Mouse (Mus musculus) heart, embryonic 15.5 days (tissue): ENCODE results near the gene Vps39. TPM values are rescaled to one million over a fixed set of nuclear protein-coding genes. Genes with fewer than 3 reads are reported as not detected.

Source experiments
- ATAC-seq: fragments of 200-750 bp; cut with Nextera tagmentation; replicated peaks from 2 replicates; pipeline ENCODE4 v1.8.0; 2017; ENCODE audit warnings: low read depth, moderate TSS enrichment; ENCODE audit not compliant: insufficient number of reproducible peaks, insufficient read depth, low FRiP score
- H3K27ac ChIP-seq: fragments of 300-500 bp; sonication (generic); 2 replicates; pipeline ENCODE4 v1.5.1; 2015; ENCODE audit warnings: mild to moderate bottlenecking, inconsistent platforms
- H3K27me3 ChIP-seq: fragments of 300-500 bp; sonication (generic); 2 replicates; pipeline ENCODE4 v1.6.1; 2015; ENCODE audit warnings: inconsistent platforms
- H3K36me3 ChIP-seq: fragments of 300-500 bp; sonication (generic); 2 replicates; pipeline ENCODE4 v1.6.1; 2015; ENCODE audit warnings: mild to moderate bottlenecking, inconsistent platforms
- H3K4me1 ChIP-seq: fragments of 300-500 bp; sonication (generic); replicated peaks from 2 replicates; pipeline ENCODE4 v1.6.1; 2015; ENCODE audit warnings: inconsistent platforms
- H3K4me2 ChIP-seq: fragments of 300-500 bp; sonication (generic); 2 replicates; pipeline ENCODE4 v1.6.1; 2015; ENCODE audit warnings: inconsistent platforms, mild to moderate bottlenecking, moderate library complexity
- H3K4me3 ChIP-seq: fragments of 300-500 bp; sonication (generic); 2 replicates; pipeline ENCODE4 v1.5.1; 2015; ENCODE audit warnings: mild to moderate bottlenecking, inconsistent platforms
- H3K9ac ChIP-seq: fragments of 300-500 bp; sonication (generic); 2 replicates; pipeline ENCODE4 v1.6.1; 2015; ENCODE audit warnings: mild to moderate bottlenecking, inconsistent platforms
- H3K9me3 ChIP-seq: fragments of 300-500 bp; sonication (generic); replicated peaks from 2 replicates; pipeline ENCODE4 v1.6.1; 2016; ENCODE audit warnings: inconsistent platforms
- WGBS: fragments of 180-500 bp; shearing (Covaris S2); methylation state at CpG from one replicate; pipeline ENCODE4 v1.1.7; 2015; ENCODE audit warnings: mixed read lengths; 5-methylcytosine and 5-hydroxymethylcytosine counted together
- polyA plus RNA-seq: library from polyadenylated mRNA; unstranded; fragments of >200 nt; fragmentation: Nextera tagmentation; extraction: Ambion mirVana; gene quantifications from 2 replicates; pipeline ENCODE4 v1.2.1, GENCODE M21; 2015

Gene Vps39
- polyA plus RNA-seq, 1 experiment from 2014 or later = 14.8 TPM

DNA sequence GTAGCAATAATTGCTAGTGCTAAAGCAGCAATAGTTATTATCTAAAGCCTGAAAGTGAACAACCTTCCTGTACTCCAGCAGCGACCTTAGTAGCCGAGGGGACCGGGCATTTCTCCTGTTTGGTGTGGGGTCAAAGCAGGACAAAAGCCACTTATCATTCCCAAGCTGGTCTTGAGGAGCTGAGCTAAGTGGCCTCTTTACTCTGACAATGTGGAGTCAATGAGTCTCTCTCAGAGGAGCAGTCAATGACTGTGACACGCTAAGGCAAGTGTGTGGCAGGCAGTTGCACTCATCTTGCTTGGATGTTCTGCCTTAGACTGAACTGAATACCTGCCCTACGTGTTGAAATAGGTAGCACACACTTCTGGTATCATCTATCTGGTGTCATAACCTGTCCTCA lies 1.6 kb downstream of the Vps39 start:
- 55% methylated on average over 5 of the region's 5 CpGs for WGBS
- no peak overlapping the region for H3K4me2 ChIP-seq
- H3K36me3 ChIP-seq = peaks cover 35% of the 10 kb centered on the region

DNA sequence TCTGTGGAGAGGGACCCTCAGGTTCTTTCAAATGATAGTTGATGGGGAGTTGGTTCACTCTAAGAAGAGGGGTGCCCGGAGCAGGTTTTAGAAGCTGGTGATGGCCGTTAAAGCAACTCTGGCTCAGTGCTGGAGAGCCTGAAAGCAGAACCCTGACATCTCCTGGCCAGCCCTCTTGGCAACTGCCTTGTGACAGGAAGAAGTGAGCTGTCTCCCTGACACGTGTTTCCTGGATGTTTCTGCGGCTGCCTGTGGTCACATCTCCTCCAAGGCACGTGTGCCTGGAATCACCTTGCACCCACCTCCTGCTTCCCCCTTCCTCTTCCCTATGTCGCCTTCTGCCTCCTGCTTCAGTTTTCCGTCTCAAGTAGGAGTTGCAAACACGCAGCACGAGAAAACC lies 4.8 kb downstream of the Vps39 start:
- H3K4me2 ChIP-seq = no peak overlapping the region
- H3K36me3 ChIP-seq = peaks cover 42% of the 10 kb centered on the region
- peaks cover 12% of the 10 kb centered on the region for H3K4me1 ChIP-seq
- 68% methylated on average over 9 of the region's 9 CpGs for WGBS
- H3K27me3 ChIP-seq = no peaks in the 10 kb centered on the region
- no peak overlapping the region for H3K4me3 ChIP-seq
- ATAC-seq = no peak
- H3K9me3 ChIP-seq = no peaks in the 10 kb centered on the region
- H3K9ac ChIP-seq = no peak overlapping the region
- H3K27ac ChIP-seq = no peak overlapping the region

More for the DNA sequence above, 1.6 kb downstream of the Vps39 start:
- Histone ChIP-seq H3K9ac (no peak overlapping the region), H3K27me3 (no peaks in the 10 kb centered on the region), H3K4me3 (no peak overlapping the region), H3K9me3 (no peaks in the 10 kb centered on the region), H3K27ac (no peak overlapping the region), H3K4me1 (peaks cover 12% of the 10 kb centered on the region)
- ATAC-seq = no peak

DNA sequence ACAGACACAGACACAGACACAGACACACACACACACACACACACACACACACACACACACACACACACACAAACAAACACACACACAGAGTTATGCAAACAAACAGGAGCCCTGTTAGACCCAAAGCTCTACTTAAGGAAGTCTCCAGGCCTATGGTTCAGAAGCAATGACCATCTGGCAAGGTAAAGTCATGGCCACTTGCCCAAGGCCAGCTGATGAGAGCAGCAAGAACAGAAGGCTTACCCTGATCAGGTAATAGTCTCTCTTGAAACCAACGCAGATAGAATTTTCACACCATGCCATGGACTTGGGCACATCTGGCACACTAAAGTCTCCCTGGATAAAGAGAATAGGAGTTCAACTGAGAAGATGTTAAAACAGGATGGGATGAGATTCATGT lies 11.2 kb downstream of the Vps39 start:
- H3K27ac ChIP-seq = no peak overlapping the region
- no peak for ATAC-seq

DNA sequence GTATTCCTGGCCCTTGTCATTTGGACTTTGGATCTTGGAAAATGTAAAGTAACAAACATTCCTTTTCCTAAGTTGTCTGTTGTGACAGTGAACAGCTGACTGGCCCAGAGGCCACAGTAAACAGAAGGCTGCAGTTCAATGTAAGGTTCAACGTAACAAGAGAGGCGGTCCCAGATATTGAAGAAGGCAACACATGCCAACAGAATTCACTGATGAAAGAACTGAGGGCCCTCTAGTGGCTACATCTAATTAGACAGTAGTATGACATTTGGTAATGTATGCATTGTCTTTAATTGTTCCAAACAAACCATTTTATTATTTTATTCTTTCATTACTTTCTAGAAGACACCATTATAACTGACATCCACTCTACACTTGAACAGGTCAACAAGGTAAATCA lies 15.1 kb downstream of the Vps39 start:
- WGBS = 68% methylated on average over 2 of the region's 2 CpGs
- Histone ChIP-seq H3K9me3 (no peaks in the 10 kb centered on the region), H3K4me3 (no peak overlapping the region), H3K9ac (no peak overlapping the region), H3K27ac (no peak overlapping the region), H3K36me3 (peaks cover 55% of the 10 kb centered on the region), H3K27me3 (no peaks in the 10 kb centered on the region), H3K4me2 (no peak overlapping the region), H3K4me1 (no peaks in the 10 kb centered on the region)
- no peak for ATAC-seq

More for the DNA sequence above, 11.2 kb downstream of the Vps39 start:
- peaks cover 74% of the 10 kb centered on the region for H3K36me3 ChIP-seq
- no peaks in the 10 kb centered on the region for H3K27me3 ChIP-seq
- H3K9ac ChIP-seq = no peak overlapping the region
- no peaks in the 10 kb centered on the region for H3K9me3 ChIP-seq
- H3K4me3 ChIP-seq = no peak overlapping the region
- no peak overlapping the region for H3K4me2 ChIP-seq
- 84% methylated on average over 1 of the region's 1 CpGs for WGBS
- no peaks in the 10 kb centered on the region for H3K4me1 ChIP-seq

DNA sequence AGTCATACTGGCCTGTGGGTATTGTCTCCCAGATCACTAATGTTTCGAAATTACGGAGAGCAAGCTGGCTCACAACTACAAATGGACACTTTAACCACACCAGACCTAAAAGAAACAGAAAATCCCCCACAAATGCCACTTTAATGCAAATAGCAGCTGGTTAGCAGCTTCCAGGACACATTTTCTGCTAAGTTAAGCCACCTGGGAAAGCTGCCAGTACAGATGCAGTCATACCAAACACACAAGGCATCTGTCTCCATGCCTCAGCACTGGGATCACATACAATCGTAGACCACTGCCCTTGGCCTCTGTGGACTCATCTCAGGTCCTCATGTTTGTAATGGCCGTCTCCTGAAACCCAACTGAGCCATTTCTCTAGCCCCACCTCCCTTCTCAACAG lies 21.4 kb downstream of the Vps39 start:
- no peaks in the 10 kb centered on the region for H3K9me3 ChIP-seq
- H3K27ac ChIP-seq = no peak overlapping the region
- H3K9ac ChIP-seq = no peak overlapping the region
- H3K27me3 ChIP-seq = no peaks in the 10 kb centered on the region
- H3K36me3 ChIP-seq = peaks cover 45% of the 10 kb centered on the region
- no peak for ATAC-seq
- WGBS = 82% methylated on average over 4 of the region's 4 CpGs
- H3K4me2 ChIP-seq = no peak overlapping the region
- no peak overlapping the region for H3K4me3 ChIP-seq
- no peaks in the 10 kb centered on the region for H3K4me1 ChIP-seq

DNA sequence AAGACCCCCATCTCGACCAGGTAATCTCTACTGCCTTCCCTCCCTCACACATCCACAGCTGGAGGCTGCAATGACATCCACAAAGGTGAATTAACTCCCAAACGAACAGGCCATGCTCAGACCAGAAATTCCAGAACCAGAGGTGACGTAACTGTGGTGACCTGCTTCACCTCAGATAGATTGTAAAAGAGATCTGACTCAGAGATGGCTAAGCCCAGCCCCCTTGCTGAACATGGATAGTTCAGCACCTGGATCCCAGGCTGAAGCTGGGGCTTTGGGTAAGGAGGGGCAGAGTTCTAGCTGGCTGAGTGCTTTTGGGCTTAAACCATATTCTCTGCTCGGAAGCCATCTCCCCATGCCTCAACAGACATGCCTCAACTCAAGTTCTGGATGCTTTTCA lies 37.9 kb downstream of the Vps39 start:
- H3K27ac ChIP-seq = no peak overlapping the region
- no peak overlapping the region for H3K4me2 ChIP-seq
- H3K9me3 ChIP-seq = no peaks in the 10 kb centered on the region
- ATAC-seq = no peak
- no peaks in the 10 kb centered on the region for H3K27me3 ChIP-seq
- H3K4me3 ChIP-seq = no peak overlapping the region
- no peaks in the 10 kb centered on the region; the same call in 1 of the 2 replicates for H3K4me1 ChIP-seq
- peaks cover 30% of the 10 kb centered on the region for H3K36me3 ChIP-seq
- WGBS = 73% methylated on average over 4 of the region's 4 CpGs
- no peak overlapping the region for H3K9ac ChIP-seq

DNA sequence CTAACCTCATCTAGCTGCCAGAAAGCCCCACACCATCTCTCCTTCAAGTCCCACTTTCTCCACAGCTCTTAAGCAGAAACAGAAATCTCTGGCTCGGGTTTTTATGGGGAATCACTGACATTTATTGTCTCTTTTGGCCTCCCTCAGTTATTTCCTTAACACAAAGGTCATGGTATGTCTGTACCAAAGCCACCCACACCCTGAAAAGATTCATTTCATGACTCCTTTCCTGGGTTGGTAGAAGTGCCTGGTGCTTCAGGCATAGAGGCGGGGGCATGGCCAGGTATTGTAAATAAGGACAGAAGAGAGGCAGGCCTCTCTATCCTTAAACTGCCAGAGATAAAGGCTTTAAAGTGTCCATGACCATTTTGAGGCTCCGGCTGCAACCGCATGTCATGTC lies 38.5 kb downstream of the Vps39 start:
- 82% methylated on average over 4 of the region's 4 CpGs for WGBS
- H3K27me3 ChIP-seq = no peaks in the 10 kb centered on the region

DNA sequence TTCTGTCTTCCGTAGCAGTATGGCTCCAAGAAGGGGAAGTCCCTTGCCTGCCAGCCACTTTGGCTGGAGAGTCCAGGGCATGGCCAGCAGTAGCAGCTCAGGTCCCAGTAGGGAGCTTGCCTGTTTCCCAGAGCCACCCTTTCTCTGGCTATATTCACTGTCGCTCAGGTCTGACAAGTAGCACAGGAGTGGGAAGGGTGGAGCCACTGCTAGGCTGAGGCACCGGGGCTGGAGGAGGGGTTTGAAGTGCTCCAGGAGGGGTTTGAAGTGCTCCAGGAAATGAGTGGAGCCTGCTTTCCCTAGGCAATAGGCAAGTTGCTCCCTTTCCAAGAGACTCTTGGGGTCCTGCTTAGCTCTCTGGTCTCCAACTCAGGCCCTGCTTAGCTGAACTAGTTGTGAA lies 39.0 kb downstream of the Vps39 start, which contains the start of gene Pla2g4f:
TSS of gene Pla2g4f (minus strand) at position 190 of the 400 bp plus-strand sequence.
- H3K9me3 ChIP-seq = no peaks in the 10 kb centered on the region
- peaks cover 27% of the 10 kb centered on the region for H3K36me3 ChIP-seq
- WGBS = 36% methylated on average over 3 of the region's 3 CpGs
- no peak within 1 kb of the TSS for H3K9ac ChIP-seq
- H3K4me1 ChIP-seq = no peaks in the 10 kb centered on the region; the same call in 1 of the 2 replicates
- H3K4me2 ChIP-seq = no peak within 1 kb of the TSS
- H3K27me3 ChIP-seq = no peaks in the 10 kb centered on the region
- ATAC-seq = no peak; the same call in 1 of the 2 replicates
- H3K4me3 ChIP-seq = no peak within 1 kb of the TSS
- no peak within 1 kb of the TSS for H3K27ac ChIP-seq

More for the DNA sequence above, 38.5 kb downstream of the Vps39 start:
- Histone ChIP-seq H3K27ac (no peak overlapping the region), H3K9me3 (no peaks in the 10 kb centered on the region), H3K4me2 (no peak overlapping the region), H3K9ac (no peak overlapping the region), H3K4me3 (no peak overlapping the region), H3K36me3 (peaks cover 30% of the 10 kb centered on the region), H3K4me1 (no peaks in the 10 kb centered on the region; the same call in 1 of the 2 replicates)
- ATAC-seq = no peak

DNA sequence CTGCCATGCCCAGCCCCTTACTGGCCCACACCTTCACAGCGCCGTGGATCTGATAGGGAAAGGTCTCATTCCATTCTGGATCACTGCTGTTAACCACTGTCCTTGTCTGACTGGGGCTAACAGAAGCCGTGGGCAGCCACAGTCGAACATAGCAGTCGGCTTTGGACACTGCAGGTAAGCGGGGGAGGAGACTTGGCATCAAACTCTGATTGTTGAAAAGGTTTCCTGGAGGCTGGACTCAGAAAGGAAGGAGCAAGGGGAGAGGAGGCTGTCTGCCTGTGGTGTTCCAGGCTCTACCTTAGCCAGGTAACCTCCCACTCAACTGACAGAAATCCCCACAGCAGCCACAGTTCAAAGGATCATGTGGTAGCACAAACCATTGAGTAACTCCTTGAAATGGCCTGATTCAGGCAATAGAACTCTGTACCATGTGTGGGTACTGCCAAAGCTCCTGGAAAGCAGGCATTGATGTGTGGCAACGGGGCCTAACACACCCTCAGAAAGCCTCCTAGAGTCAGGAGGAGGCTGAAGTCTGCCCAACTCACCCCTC lies 40.6 kb downstream of the Vps39 start:
- no peak for ATAC-seq
- Histone ChIP-seq H3K4me1 (no peaks in the 10 kb centered on the region; the same call in 1 of the 2 replicates), H3K4me3 (no peak overlapping the region), H3K9ac (no peak overlapping the region), H3K27ac (no peak overlapping the region), H3K27me3 (no peaks in the 10 kb centered on the region), H3K4me2 (no peak overlapping the region), H3K9me3 (no peaks in the 10 kb centered on the region), H3K36me3 (peaks cover 12% of the 10 kb centered on the region)
- WGBS = 74% methylated on average over 7 of the region's 7 CpGs

DNA sequence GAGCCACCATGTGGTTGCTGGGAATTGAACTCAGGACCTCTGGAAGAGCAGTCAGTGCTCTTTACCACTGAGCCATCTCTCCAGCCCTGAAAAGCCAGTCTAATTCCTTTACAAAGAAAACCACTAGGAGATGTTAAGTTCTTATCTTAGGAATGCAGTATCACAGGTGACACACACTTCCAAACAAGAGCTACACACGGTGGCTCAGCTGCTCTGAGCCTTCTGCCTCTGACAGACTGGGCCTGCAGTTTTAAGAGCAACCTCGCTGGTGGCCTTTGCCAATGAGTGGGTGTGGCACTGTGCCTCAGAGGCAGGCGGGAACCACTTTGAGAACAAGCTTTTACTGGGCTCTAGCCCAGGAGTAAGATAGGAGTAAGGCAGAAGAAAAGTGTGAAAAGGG lies 48.8 kb downstream of the Vps39 start:
- Histone ChIP-seq H3K9me3 (no peaks in the 10 kb centered on the region), H3K27ac (no peak overlapping the region)
- no peak for ATAC-seq

DNA sequence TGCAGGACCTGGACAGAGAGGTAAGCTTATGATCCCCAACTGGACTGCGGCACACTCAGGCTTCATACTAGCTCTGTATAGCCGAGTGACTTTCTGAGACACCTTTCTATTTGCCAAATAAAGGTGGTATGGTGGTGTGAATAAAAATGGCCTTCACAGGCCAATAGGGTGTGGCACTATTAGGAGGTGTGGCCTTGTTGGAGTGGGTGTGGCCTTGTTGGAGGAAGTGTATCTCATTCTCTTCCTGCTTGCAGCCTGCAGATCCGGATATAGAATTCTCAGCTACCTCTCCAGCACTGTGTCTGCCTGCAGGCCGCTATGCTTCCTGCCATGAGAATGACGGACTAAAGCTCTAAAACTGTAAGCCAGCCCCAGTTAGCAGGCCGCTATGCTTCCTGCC lies 51.9 kb downstream of the Vps39 start:
- Histone ChIP-seq H3K4me2 (no peak overlapping the region), H3K4me3 (no peak overlapping the region), H3K36me3 (no peaks in the 10 kb centered on the region), H3K9me3 (no peaks in the 10 kb centered on the region), H3K27ac (no peak overlapping the region), H3K27me3 (no peaks in the 10 kb centered on the region), H3K9ac (no peak overlapping the region), H3K4me1 (peaks cover 3% of the 10 kb centered on the region; the same call in 1 of the 2 replicates)
- ATAC-seq = no peak
- WGBS = 89% methylated on average over 6 of the region's 6 CpGs

More for the DNA sequence above, 48.8 kb downstream of the Vps39 start:
- Histone ChIP-seq H3K9ac (no peak overlapping the region), H3K4me3 (no peak overlapping the region), H3K36me3 (no peaks in the 10 kb centered on the region), H3K4me2 (no peak overlapping the region), H3K27me3 (no peaks in the 10 kb centered on the region), H3K4me1 (peaks cover 3% of the 10 kb centered on the region; the same call in 1 of the 2 replicates)
- 9% methylated on average over 3 of the region's 3 CpGs for WGBS

DNA sequence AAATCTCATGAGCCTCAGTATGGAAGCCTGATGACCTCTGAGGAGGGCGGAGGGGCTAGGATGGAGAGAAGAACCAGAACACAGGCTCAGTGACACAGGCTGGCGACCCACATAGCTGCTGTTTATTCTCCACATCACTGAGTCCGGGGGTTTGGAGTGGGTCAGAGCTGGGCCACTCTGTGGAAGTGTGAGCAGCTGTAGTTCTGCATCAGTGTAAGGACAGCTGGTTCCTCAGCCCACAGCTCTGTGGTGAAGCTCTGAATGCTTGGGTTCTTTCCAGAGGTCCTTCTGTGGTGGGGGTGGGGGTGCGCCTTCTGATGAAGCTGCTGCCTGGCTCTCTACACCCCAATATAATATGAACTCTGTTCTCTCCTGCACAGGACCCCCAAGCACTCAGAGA lies 53.1 kb downstream of the Vps39 start:
- Histone ChIP-seq H3K36me3 (no peaks in the 10 kb centered on the region), H3K4me2 (no peak overlapping the region), H3K4me1 (peaks cover 3% of the 10 kb centered on the region; the same call in 1 of the 2 replicates), H3K9ac (no peak overlapping the region), H3K9me3 (no peaks in the 10 kb centered on the region), H3K27me3 (no peaks in the 10 kb centered on the region), H3K27ac (no peak overlapping the region), H3K4me3 (no peak overlapping the region)
- ATAC-seq = no peak
- WGBS = 73% methylated on average over 4 of the region's 4 CpGs
